Mouse (Mus musculus): ENCODE data around the gene Fam186a. TPM values are rescaled to one million over a fixed set of nuclear protein-coding genes. Genes with fewer than 3 reads are reported as not detected.
"Not testable (repeated sequence)": the region's sequence is repeated elsewhere in the genome, so short reads cannot be mapped to it uniquely, and the experiment has no call there.

The Fam186a gene
- 0.20 and 0.30 TPM in 2 replicates for polyA plus RNA-seq (2012; rRNA removed)

- DNase-seq (ENCODE audit: low read depth), result no peak
Measured at GRCm38 (mm10) chr15:99966961-99967360, at the start of gene Fam186a. Gene Fam186a, minus strand, starts transcription at chr15:99967061.

GRCm38 (mm10) chr15:100006180-100006579 is 39.3 kb upstream of the Fam186a start:
- DNase-seq (ENCODE audit: low read depth), result no peak

- no peak for DNase-seq (ENCODE audit: low read depth)
Measured at GRCm38 (mm10) chr15:100004677-100005273, 37.9 kb upstream of the Fam186a start.

GRCm38 (mm10) chr15:99999390-99999789 is 32.5 kb upstream of the Fam186a start:
- DNase-seq (ENCODE audit: low read depth), result no peak

- no peak for DNase-seq (ENCODE audit: low read depth)
Measured at GRCm38 (mm10) chr15:99997114-99997804, 30.4 kb upstream of the Fam186a start.

GRCm38 (mm10) chr15:99993100-99993499 is 26.2 kb upstream of the Fam186a start:
- no peak for DNase-seq (ENCODE audit: low read depth)

- no peak for DNase-seq (ENCODE audit: low read depth)
Measured at GRCm38 (mm10) chr15:99979715-99980114, 12.9 kb upstream of the Fam186a start.

- no peak for DNase-seq (ENCODE audit: low read depth)
Measured at GRCm38 (mm10) chr15:99979266-99979665, 12.4 kb upstream of the Fam186a start.

- not testable (repeated sequence) for DNase-seq (ENCODE audit: low read depth)
Measured at GRCm38 (mm10) chr15:99976121-99976520, 9.3 kb upstream of the Fam186a start.

- DNase-seq (ENCODE audit: low read depth), result no peak
Measured at GRCm38 (mm10) chr15:99974476-99975220, 7.8 kb upstream of the Fam186a start.

GRCm38 (mm10) chr15:99972989-99973911 is 6.4 kb upstream of the Fam186a start:
- DNase-seq (ENCODE audit: low read depth), result no peak

GRCm38 (mm10) chr15:99972361-99972988 is 5.6 kb upstream of the Fam186a start:
- DNase-seq (ENCODE audit: low read depth), result no peak

GRCm38 (mm10) chr15:99970606-99971005 is 3.7 kb upstream of the Fam186a start:
- no peak for DNase-seq (ENCODE audit: low read depth)

GRCm38 (mm10) chr15:99969765-99970164 is 2.9 kb upstream of the Fam186a start, which contains the start of gene Larp4:
Gene Larp4, plus strand, starts transcription at chr15:99970065.
- DNase-seq (ENCODE audit: low read depth), result not testable (repeated sequence)

- no peak for DNase-seq (ENCODE audit: low read depth)
Measured at GRCm38 (mm10) chr15:99965103-99965775, 1.6 kb downstream of the Fam186a start.

- no peak for DNase-seq (ENCODE audit: low read depth)
Measured at GRCm38 (mm10) chr15:99955324-99955723, 11.5 kb downstream of the Fam186a start.

- DNase-seq (ENCODE audit: low read depth), result no peak
Measured at GRCm38 (mm10) chr15:99940970-99941630, 25.8 kb downstream of the Fam186a start.

GRCm38 (mm10) chr15:99940426-99940825 is 26.4 kb downstream of the Fam186a start:
- DNase-seq (ENCODE audit: low read depth), result no peak

GRCm38 (mm10) chr15:99937841-99938240 is 29.0 kb downstream of the Fam186a start:
- no peak for DNase-seq (ENCODE audit: low read depth)

- DNase-seq (ENCODE audit: low read depth), result no peak
Measured at GRCm38 (mm10) chr15:99936659-99937058, 30.2 kb downstream of the Fam186a start.
